8 mouse cellular contexts compared by ENCODE assay signal in genomic region chr12:111816967-111817366, GRCm38 (mm10). TPM values are rescaled to one million over a fixed set of nuclear protein-coding genes. Genes with fewer than 3 reads are reported as not detected.
DNase-seq lines count a peak whose midpoint lies in the region; ATAC-seq and TF ChIP-seq lines count a peak whose summit lies in the region.

No protein-coding gene starts in this region.

- peaks cover 55% of the 10 kb centered on the region for H3K4me1 ChIP-seq in heart, embryonic 15.5 days (replicated peaks)
- H3K4me1 ChIP-seq in liver, embryonic 14.5 days (replicated peaks; ENCODE audit: control insufficient read depth in 2 of 2, insufficient read depth in 2 of 2, low read length in 1 of 2), result peaks cover 40 to 47% of the 10 kb centered on the region in 2 experiments
- peaks cover 16% of the 10 kb centered on the region for H3K4me1 ChIP-seq in forebrain, embryonic 14.5 days (ENCODE audit: control insufficient read depth, insufficient read depth, low read length)

- intact Hi-C loops in heart, postnatal 25 days (cut with DNase I), result no loop called here

- H3K4me2 ChIP-seq in heart, embryonic 15.5 days, result peak overlapping the region; percentile 91; the same call in 1 of the 2 replicates
- H3K4me2 ChIP-seq in liver, embryonic 14.5 days (ENCODE audit: low read depth), result peak overlapping the region; percentile 96
- no peak overlapping the region for H3K4me2 ChIP-seq in forebrain, embryonic 14.5 days (ENCODE audit: low read length)

- no peak for DNase-seq in heart, postnatal 25 days (ENCODE audit: low spot score)
- DNase-seq in NIH3T3 (ENCODE audit: low read depth) (peak; percentile 33), adipocyte (ENCODE audit: low spot score) (no peak)
- DNase-seq in kidney, adult 11 months, result peak; percentile 53
- DNase-seq in liver, embryonic 14.5 days (ENCODE audit: low read depth in 3 of 3, low spot score in 3 of 3), result peak; percentile 69 to 74 (median 73)
- no peak for DNase-seq in right cerebral cortex, adult 2 months (ENCODE audit: low spot score in 2 of 2)
- DNase-seq in forebrain, embryonic 14.5 days (ENCODE audit: low spot score), result no peak

- TF ChIP-seq EP300 in liver, embryonic 14.5 days (IDR thresholded peaks at IDR 0.05; ENCODE audit: low read depth), result peak; percentile 47; the same call in 1 of the 2 replicates

- no peaks in the 10 kb centered on the region; the same call in 1 of the 2 replicates for H3K36me3 ChIP-seq in heart, embryonic 15.5 days
- H3K36me3 ChIP-seq in liver, embryonic 14.5 days (replicated peaks; ENCODE audit: control insufficient read depth, insufficient read depth, low read depth), result no peaks in the 10 kb centered on the region; the same call in none of the 2 replicates
- H3K36me3 ChIP-seq in forebrain, embryonic 14.5 days (ENCODE audit: control insufficient read depth, insufficient read depth, low read length), result no peaks in the 10 kb centered on the region

- 57% methylated on average over 9 of the region's 9 CpGs for WGBS in heart, embryonic 15.5 days
- WGBS in liver, embryonic 14.5 days (ENCODE audit: insufficient replicate concordance), result 4% methylated on average over 9 of the region's 9 CpGs
- 85% methylated on average over 9 of the region's 9 CpGs for WGBS in forebrain, embryonic 14.5 days

- TF ChIP-seq CTCF in liver, embryonic 14.5 days (IDR thresholded peaks at IDR 0.05; ENCODE audit: low read depth), result peak; percentile 59

- peak overlapping the region; percentile 23; the same call in 1 of the 2 replicates for H3K27ac ChIP-seq in heart, embryonic 15.5 days
- H3K27ac ChIP-seq in liver, embryonic 14.5 days, result peak overlapping the region; percentile 66
- no peak overlapping the region for H3K27ac ChIP-seq in forebrain, embryonic 14.5 days (ENCODE audit: low read depth, low read length)

- no peaks in the 10 kb centered on the region for H3K27me3 ChIP-seq in heart, embryonic 15.5 days
- H3K27me3 ChIP-seq in liver, embryonic 14.5 days (ENCODE audit: control insufficient read depth, insufficient read depth, low read length), result no peaks in the 10 kb centered on the region
- H3K27me3 ChIP-seq in forebrain, embryonic 14.5 days (replicated peaks; ENCODE audit: control insufficient read depth, insufficient read depth, low read length), result no peaks in the 10 kb centered on the region

- H3K9ac ChIP-seq in heart, embryonic 15.5 days, result no peak overlapping the region
- H3K9ac ChIP-seq in liver, embryonic 14.5 days (replicated peaks), result peak overlapping the region; percentile 60
- H3K9ac ChIP-seq in forebrain, embryonic 14.5 days (ENCODE audit: low read length), result no peak overlapping the region

- no peak for ATAC-seq in heart, embryonic 15.5 days (replicated peaks; ENCODE audit: insufficient number of reproducible peaks, insufficient read depth, low FRiP score, low read depth)
- peak; percentile 39 for ATAC-seq in liver, embryonic 14.5 days (ENCODE audit: insufficient read depth)
- no peak for ATAC-seq in forebrain, embryonic 14.5 days

- H3K4me3 ChIP-seq in heart, embryonic 15.5 days, result peak overlapping the region; percentile 85; the same call in 1 of the 2 replicates
- peak overlapping the region; percentile 31 to 66 for H3K4me3 ChIP-seq in liver, embryonic 14.5 days (ENCODE audit: insufficient read depth in 1 of 2, low read depth in 2 of 2, low read length in 2 of 2)
- no peak overlapping the region for H3K4me3 ChIP-seq in forebrain, embryonic 14.5 days (ENCODE audit: low read depth, low read length)

- H3K9me3 ChIP-seq in heart, embryonic 15.5 days (replicated peaks), result no peaks in the 10 kb centered on the region
- no peaks in the 10 kb centered on the region for H3K9me3 ChIP-seq in liver, embryonic 14.5 days (ENCODE audit: control insufficient read depth, low read length)
- no peaks in the 10 kb centered on the region for H3K9me3 ChIP-seq in forebrain, embryonic 14.5 days (replicated peaks; ENCODE audit: control insufficient read depth, low read length)

RNA-seq across cellular contexts. Expression of gene Zfyve21, which starts 3.0 kb away (rescaled TPM):
- polyA plus RNA-seq in heart, embryonic 15.5 days (2015; fragmentation: Nextera tagmentation; extraction: Ambion mirVana), result 86.6 and 99.9 TPM in 2 replicates
- total RNA-seq in heart, postnatal 25 days (2021), result 10 to 100 TPM; 61.1 to 66.7 TPM
- 35.3 and 38.4 TPM in 2 replicates for polyA plus RNA-seq in liver, embryonic 14.5 days (2012; rRNA removed)
- polyA plus RNA-seq in liver, embryonic 14.5 days (2014; fragmentation: Nextera tagmentation; extraction: Ambion mirVana), result 52.0 and 54.5 TPM in 2 replicates
- 43.0 and 45.0 TPM in 2 replicates for polyA plus RNA-seq in forebrain, embryonic 14.5 days (2014; fragmentation: Nextera tagmentation; extraction: Ambion mirVana)

RNA-seq across cellular contexts. Expression of gene Xrcc3, which starts 3.3 kb away (rescaled TPM):
- polyA plus RNA-seq in heart, embryonic 15.5 days (2015; fragmentation: Nextera tagmentation; extraction: Ambion mirVana), result 3.8 and 7.8 TPM in 2 replicates
- 1 to 10 TPM; 1.9 to 2.2 TPM for total RNA-seq in heart, postnatal 25 days (2021)
- polyA plus RNA-seq in liver, embryonic 14.5 days (2012; rRNA removed), result 11.7 and 15.5 TPM in 2 replicates
- 6.6 and 7.5 TPM in 2 replicates for polyA plus RNA-seq in liver, embryonic 14.5 days (2014; fragmentation: Nextera tagmentation; extraction: Ambion mirVana)
- 3.0 and 3.7 TPM in 2 replicates for polyA plus RNA-seq in forebrain, embryonic 14.5 days (2014; fragmentation: Nextera tagmentation; extraction: Ambion mirVana)

RNA-seq across cellular contexts. Expression of gene Klc1, which starts 58.3 kb away (rescaled TPM):
- polyA plus RNA-seq in heart, embryonic 15.5 days (2015; fragmentation: Nextera tagmentation; extraction: Ambion mirVana), result 105 and 126 TPM in 2 replicates
- total RNA-seq in heart, postnatal 25 days (2021), result 10 to 100 TPM; 94.5 to 95.3 TPM
- polyA plus RNA-seq in liver, embryonic 14.5 days (2012; rRNA removed), result 11.3 and 16.3 TPM in 2 replicates
- polyA plus RNA-seq in liver, embryonic 14.5 days (2014; fragmentation: Nextera tagmentation; extraction: Ambion mirVana), result 14.3 and 17.2 TPM in 2 replicates
- polyA plus RNA-seq in forebrain, embryonic 14.5 days (2014; fragmentation: Nextera tagmentation; extraction: Ambion mirVana), result 391 and 464 TPM in 2 replicates

Comparison
In these comparisons a context has a peak if more than half of its experiments do, and no peak if none do; other contexts are left out.
1. DNase-seq: peak in NIH3T3 (single experiment), kidney, adult 11 months (single experiment) and liver, embryonic 14.5 days (3 of 3); none in heart, postnatal 25 days (single experiment), right cerebral cortex, adult 2 months (0 of 2), forebrain, embryonic 14.5 days (single experiment) and adipocyte (single experiment).